9 mouse cellular contexts compared by ENCODE assay signal in genomic region chr8:4226739-4227347, GRCm38 (mm10). TPM values are rescaled to one million over a fixed set of nuclear protein-coding genes. Genes with fewer than 3 reads are reported as not detected.
DNase-seq lines count a peak whose midpoint lies in the region; ATAC-seq lines count a peak whose summit lies in the region.
"Had no signal": no experiment of that assay in that cellular context is flagged by ENCODE, and none has a peak within 500 bp of the region (broad histone marks: within the 10 kb centered on the region; RNA-seq: fewer than 3 reads in every experiment).

Lrrc8e (plus strand) TSS chr8:4226827.

- H3K4me2 ChIP-seq in heart, embryonic 16.5 days (ENCODE audit: low read depth, low read length), result peak within 1 kb of the TSS; percentile 59
- peak within 1 kb of the TSS; percentile 47 for H3K4me2 ChIP-seq in hindbrain, embryonic 16.5 days (ENCODE audit: low read length)

- H3K9ac ChIP-seq in heart, embryonic 16.5 days (ENCODE audit: low read length), result peak within 1 kb of the TSS; percentile 30
- no peak within 1 kb of the TSS for H3K9ac ChIP-seq in hindbrain, embryonic 16.5 days (ENCODE audit: low read depth, low read length)

- peak; percentile 41 for ATAC-seq in heart, embryonic 16.5 days (replicated peaks; ENCODE audit: extremely low read depth, insufficient read depth, low FRiP score)
- peak; percentile 51; the same call in 1 of the 2 replicates for ATAC-seq in hindbrain, embryonic 16.5 days

- H3K9me3 ChIP-seq in heart, embryonic 16.5 days (replicated peaks; ENCODE audit: control insufficient read depth, low read length), result no peaks in the 10 kb centered on the region
- no peaks in the 10 kb centered on the region for H3K9me3 ChIP-seq in hindbrain, embryonic 16.5 days (ENCODE audit: control insufficient read depth, low read length)

- H3K4me3 ChIP-seq in heart, embryonic 16.5 days (ENCODE audit: low read length), result peak within 1 kb of the TSS; percentile 37
- H3K4me3 ChIP-seq in hindbrain, embryonic 16.5 days (ENCODE audit: low read length), result no peak within 1 kb of the TSS

- H3K36me3 ChIP-seq in heart, embryonic 16.5 days (ENCODE audit: control insufficient read depth, insufficient read depth), result no peaks in the 10 kb centered on the region
- H3K36me3 ChIP-seq in hindbrain, embryonic 16.5 days (ENCODE audit: control insufficient read depth, insufficient read depth, low read length), result no peaks in the 10 kb centered on the region

- no peak for DNase-seq in heart, adult 8-10 months (ENCODE audit: low spot score)
- DNase-seq in adrenal gland, postnatal 25 days, result peak; percentile 82
- DNase-seq in lung, postnatal 10 days, result peak; percentile 53
- no peak for DNase-seq in right cerebral cortex, postnatal 25 days
- DNase-seq in gastrocnemius, adult 18-20 months (ENCODE audit: low spot score), result no peak
- no peak for DNase-seq in T-cell, adult 2 months (ENCODE audit: low spot score)

- peaks cover 3% of the 10 kb centered on the region; the same call in 1 of the 2 replicates for H3K4me1 ChIP-seq in heart, embryonic 16.5 days (ENCODE audit: control insufficient read depth, insufficient read depth, low read length)
- peaks cover 2% of the 10 kb centered on the region; the same call in 1 of the 2 replicates for H3K4me1 ChIP-seq in hindbrain, embryonic 16.5 days (ENCODE audit: control insufficient read depth, insufficient read depth, low read depth, low read length)

- H3K27me3 ChIP-seq in heart, embryonic 16.5 days (ENCODE audit: control insufficient read depth, insufficient read depth, low read length), result peaks cover 24% of the 10 kb centered on the region
- peaks cover 14% of the 10 kb centered on the region for H3K27me3 ChIP-seq in hindbrain, embryonic 16.5 days (replicated peaks; ENCODE audit: control insufficient read depth, insufficient read depth, low read length)

- H3K27ac ChIP-seq in heart, embryonic 16.5 days (ENCODE audit: low read length), result no peak within 1 kb of the TSS
- H3K27ac ChIP-seq in hindbrain, embryonic 16.5 days (ENCODE audit: low read depth, low read length), result no peak within 1 kb of the TSS
- H3K27ac ChIP-seq: macrophage had no signal

- WGBS in heart, embryonic 16.5 days, result 5% methylated on average over 33 of the region's 33 CpGs
- WGBS in hindbrain, embryonic 16.5 days, result 6% methylated on average over 32 of the region's 33 CpGs

RNA-seq across cellular contexts. Expression of gene Lrrc8e, which starts in this region (rescaled TPM):
- 0.39 and 0.54 TPM in 2 replicates for polyA plus RNA-seq in heart, embryonic 16.5 days (2015; fragmentation: Nextera tagmentation; extraction: Ambion mirVana)
- total RNA-seq in heart, adult 8-10 months (2022), result 1 to 10 TPM in 1 of 4 experiments, under 1 TPM in 3; 0.41 to 1.3 (median 0.87) TPM
- 18.0 and 18.6 TPM in 2 replicates for total RNA-seq in adrenal gland, postnatal 25 days (2021)
- not detected in 2 replicates for polyA plus RNA-seq in hindbrain, embryonic 16.5 days (2015; fragmentation: Nextera tagmentation; extraction: Ambion mirVana)
- total RNA-seq in gastrocnemius, adult 18-20 months (2021), result not detected
- polyA plus RNA-seq: macrophage had no signal

Comparison
In these comparisons a context has a peak if more than half of its experiments do, and no peak if none do; other contexts are left out.
1. Peak in ATAC-seq, H3K4me3 ChIP-seq, H3K9ac ChIP-seq and H3K4me2 ChIP-seq in heart, embryonic 16.5 days; RNA of the gene not detected or under 1 TPM.
2. Peak in ATAC-seq and H3K4me2 ChIP-seq in hindbrain, embryonic 16.5 days; RNA of the gene not detected or under 1 TPM.
3. DNase-seq: peak in adrenal gland, postnatal 25 days (single experiment) and lung, postnatal 10 days (single experiment); none in heart, adult 8-10 months (single experiment), right cerebral cortex, postnatal 25 days (single experiment), gastrocnemius, adult 18-20 months (single experiment) and T-cell, adult 2 months (single experiment).